Mouse (Mus musculus) olfactory bulb, adult 2 months (tissue): ENCODE measurements around the gene Dnajc6.

ENCODE experiments used
- CTCF ChIP-seq: fragments of 200-500 bp; IDR thresholded peaks from 2 replicates; pipeline ENCODE4 v1.5.1; 2012; ENCODE audit warnings: low read depth, mild to moderate bottlenecking, low read length, moderate library complexity; ENCODE audit not compliant: insufficient read depth
- POLR2A ChIP-seq: fragments of 200-500 bp; IDR thresholded peaks from 2 replicates; pipeline ENCODE4 v1.6.1; 2012; ENCODE audit warnings: mild to moderate bottlenecking, low read depth, low read length, moderate library complexity; ENCODE audit not compliant: insufficient read depth

- no peak for TF ChIP-seq CTCF
- no peak for TF ChIP-seq POLR2A
Observed at GRCm38 (mm10) chr4:101669811-101670210, 173.4 kb downstream of the Dnajc6 start.
